Mouse (Mus musculus) brown adipose tissue, adult 24 weeks (tissue): ENCODE measurements around the gene Gdpd1. TPM values are rescaled to one million over a fixed set of nuclear protein-coding genes. Genes with fewer than 3 reads are reported as not detected.

ENCODE experiments used
- H3K27ac ChIP-seq: fragments of 200-500 bp; replicated peaks from 2 replicates; pipeline ENCODE4 v1.5.1; 2012; ENCODE audit warnings: low read depth, mild to moderate bottlenecking, low read length
- H3K4me1 ChIP-seq: fragments of 200-500 bp; 2 replicates; pipeline ENCODE4 v1.6.1; 2012; ENCODE audit warnings: low read length, mixed read lengths; ENCODE audit not compliant: control insufficient read depth, insufficient read depth, insufficient read length
- H3K4me3 ChIP-seq: fragments of 200-500 bp; 2 replicates; pipeline ENCODE4 v1.5.1; 2012; ENCODE audit warnings: low read depth, mild to moderate bottlenecking, low read length, moderate library complexity; ENCODE audit not compliant: insufficient read depth
- polyA plus RNA-seq: library from polyadenylated mRNA; stranded (reverse); fragments of >200 nt; gene quantifications from 2 replicates; pipeline ENCODE4 v1.2.4, GENCODE M21; 2012; ENCODE audit not compliant: missing spikeins, insufficient read depth, insufficient read length

Gene Gdpd1
- polyA plus RNA-seq, 1 experiment = 0.71 TPM

DNA sequence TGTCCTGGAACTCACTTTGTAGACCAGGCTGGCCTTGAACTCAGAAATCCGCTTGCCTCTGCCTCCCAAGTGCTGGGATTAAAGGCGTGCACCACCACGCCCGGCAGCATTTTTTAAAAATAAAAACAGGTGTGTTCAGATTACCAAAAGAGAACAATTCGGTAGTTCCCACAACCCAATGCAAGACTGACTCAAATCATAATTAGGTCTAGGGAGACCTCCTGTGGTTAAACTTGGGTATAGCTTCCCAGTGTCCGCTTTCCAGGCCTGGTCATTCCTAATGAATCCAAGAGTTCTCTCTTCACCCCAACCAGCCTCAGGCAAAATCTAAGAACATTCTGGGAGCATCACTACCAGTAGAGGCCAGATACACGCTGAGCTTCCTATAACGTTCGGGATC lies 63.4 kb downstream of the Gdpd1 start:
- Histone ChIP-seq H3K4me1 (peaks cover 4% of the 10 kb centered on the region; the same call in 1 of the 2 replicates), H3K4me3 (no peak overlapping the region), H3K27ac (no peak overlapping the region)

DNA sequence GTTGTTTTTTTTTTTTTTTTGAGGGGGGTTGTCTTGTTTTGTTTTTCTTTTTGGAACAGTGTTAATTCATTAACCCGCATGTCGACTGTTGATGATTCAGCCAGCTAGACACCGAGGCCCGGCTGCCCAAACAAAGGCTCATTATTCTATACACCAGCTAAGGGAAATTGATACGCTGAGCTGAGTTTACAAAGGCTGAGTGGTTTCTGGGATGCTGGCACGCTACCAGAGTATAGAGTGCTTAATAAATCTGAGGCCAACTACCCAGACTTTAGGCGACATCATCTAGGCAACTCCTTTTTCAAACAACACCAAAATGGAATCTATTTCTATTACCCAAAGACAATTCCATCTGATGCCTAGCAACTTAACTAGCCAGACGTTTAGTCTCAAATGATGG lies 66.5 kb downstream of the Gdpd1 start:
- Histone ChIP-seq H3K4me1 (peaks cover 2% of the 10 kb centered on the region; the same call in 1 of the 2 replicates), H3K27ac (0 out of 2 replicates have a peak overlapping the region, but pooled peaks have one; percentile 19), H3K4me3 (no peak overlapping the region)

DNA sequence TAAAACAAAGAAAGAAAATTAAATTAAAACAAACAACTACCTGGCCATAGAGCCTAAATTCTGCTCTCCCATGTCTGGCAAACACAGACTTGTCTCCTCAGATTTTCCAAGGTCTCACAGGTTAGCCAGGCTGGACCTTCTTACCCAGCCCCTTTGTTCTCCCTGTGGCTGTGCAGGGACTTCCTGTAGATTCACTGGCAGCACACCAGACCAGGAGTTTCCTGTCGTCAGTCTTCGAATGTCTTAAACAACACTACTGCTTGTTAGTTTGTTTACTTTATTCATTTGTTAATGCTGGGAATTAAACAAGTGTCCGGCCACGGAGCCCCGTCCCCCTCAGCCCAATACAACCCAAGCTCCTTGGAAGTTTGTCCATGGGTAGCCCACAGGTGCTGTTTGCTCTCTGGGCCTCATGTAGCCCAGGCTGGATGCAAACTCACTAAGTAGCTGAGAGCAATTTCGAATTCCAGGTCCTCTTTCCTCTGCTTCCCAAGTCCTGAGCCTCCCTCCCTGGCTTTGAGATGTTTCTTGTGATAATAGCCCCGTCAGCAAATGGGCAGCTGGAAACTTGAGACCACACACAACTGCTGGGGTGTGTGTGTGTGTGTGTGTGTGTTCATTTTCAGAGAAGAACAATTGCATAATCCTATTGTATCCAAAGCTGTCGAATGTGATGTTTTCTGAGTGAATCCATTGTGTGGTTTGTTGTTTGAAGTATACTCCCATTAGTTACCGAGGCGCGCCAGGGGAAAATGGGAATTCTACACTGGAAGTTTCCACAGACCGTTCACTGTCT lies 68.7 kb downstream of the Gdpd1 start:
- Histone ChIP-seq H3K27ac (peak overlapping the region; percentile 47; the same call in 1 of the 2 replicates), H3K4me3 (no peak overlapping the region), H3K4me1 (peaks cover 2% of the 10 kb centered on the region; the same call in 1 of the 2 replicates)

DNA sequence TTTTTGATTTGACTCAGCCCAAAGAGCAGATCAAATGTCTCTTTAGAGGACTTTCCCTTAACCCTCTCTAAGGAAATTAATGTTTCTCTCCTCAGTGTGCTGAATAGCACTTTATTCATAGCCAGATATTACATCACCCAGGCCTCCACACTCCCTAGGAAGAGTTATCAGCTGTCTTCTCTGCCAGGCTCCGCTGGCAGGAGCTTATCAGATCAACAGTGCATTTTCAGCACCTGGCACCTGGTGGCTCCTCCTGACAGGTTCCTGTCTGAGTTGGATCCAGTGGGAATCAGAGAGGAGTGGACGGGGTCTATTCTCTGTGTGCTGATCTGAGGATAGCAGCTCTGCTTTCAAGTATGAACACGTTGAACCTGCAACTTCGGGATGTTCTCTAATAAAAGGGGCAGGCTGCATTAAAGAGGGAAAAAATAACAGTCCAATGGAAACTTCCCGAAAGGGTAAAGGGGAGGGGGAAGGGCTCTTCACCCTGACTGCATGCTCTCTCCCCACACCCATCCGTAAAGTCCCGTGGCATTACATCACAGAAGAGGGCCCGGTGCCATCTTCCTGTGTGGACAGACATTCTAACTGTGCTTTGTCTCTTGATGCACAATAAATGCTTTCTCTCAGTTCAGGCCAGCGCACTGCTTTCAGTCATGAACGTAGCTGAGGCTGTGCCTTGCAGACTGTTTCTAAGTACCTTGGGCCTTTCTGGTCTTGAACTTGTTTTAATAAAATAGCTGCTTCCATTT lies 71.6 kb downstream of the Gdpd1 start:
- Histone ChIP-seq H3K4me1 (peaks cover 2% of the 10 kb centered on the region; the same call in 1 of the 2 replicates), H3K4me3 (no peak overlapping the region), H3K27ac (no peak overlapping the region)

DNA sequence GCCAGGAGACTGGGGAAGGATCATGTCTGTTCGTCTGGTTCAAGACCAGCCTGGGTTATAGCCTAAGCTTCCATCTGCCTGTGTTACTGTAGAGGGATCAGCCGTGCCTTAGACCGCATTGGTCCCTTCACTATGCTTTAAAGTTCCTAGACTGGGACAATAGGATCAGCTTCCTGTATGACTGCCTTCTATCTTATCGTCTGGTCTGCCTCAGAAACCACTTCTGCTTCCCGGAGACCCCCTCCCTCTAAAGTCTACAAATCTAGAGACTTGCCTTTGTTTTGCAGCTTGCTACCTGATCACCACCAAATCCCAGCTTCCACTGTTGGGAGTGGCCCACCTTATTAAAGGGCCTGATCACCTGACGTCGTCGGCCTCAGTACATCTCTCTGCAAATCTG lies 72.6 kb downstream of the Gdpd1 start:
- Histone ChIP-seq H3K4me3 (no peak overlapping the region), H3K27ac (no peak overlapping the region), H3K4me1 (peaks cover 2% of the 10 kb centered on the region; the same call in 1 of the 2 replicates)

DNA sequence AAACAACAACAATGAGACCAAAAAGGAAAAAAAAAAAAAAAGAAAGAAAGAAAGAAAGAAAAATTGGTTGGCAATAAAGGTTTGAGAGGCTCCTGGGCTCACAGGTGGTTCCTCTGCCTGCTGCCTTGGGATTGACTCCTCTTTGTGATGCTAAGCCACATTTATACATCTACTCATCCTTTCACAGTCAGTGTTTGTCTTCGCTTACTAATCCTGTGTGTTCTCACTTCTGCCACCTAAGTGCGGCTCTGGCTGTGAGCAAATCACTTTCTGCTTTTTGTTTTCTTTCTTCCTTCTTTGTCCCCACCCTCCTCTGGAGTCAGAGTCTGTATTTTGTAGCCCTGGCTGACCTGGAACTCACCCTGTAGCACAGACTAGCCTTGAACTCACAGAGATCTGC lies 77.6 kb downstream of the Gdpd1 start:
- Histone ChIP-seq H3K4me3 (no peak overlapping the region), H3K4me1 (peaks cover 8% of the 10 kb centered on the region; the same call in 1 of the 2 replicates), H3K27ac (0 out of 2 replicates have a peak overlapping the region, but pooled peaks have one; percentile 3)

DNA sequence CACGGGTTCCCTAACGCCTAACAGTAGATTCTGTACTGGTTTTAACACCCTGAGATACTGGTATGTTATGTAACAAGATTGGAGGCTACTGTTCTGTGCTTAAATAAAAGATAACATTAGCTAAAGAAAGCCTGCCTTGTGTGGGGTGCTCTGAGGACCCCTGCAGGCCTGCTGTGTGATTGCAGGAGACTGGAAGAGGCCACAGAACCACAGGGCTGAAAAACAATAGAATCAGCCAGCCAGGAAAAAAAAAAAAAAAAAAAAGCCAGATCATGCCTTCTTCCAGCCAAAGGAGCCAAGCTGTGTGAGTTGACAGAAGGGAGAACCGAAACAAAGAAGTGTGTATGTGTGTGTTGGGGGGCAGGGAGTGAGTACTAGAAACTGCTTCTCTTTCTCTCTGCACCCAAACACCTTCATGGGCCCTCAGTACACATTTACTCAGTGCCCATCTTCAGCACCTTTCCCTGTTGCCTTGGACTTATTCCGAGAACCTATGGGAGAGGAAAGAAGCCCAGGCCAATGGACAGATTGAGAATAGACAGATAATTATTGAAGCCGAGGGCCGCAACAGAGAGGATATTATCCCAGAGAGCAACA lies 78.1 kb downstream of the Gdpd1 start:
- Histone ChIP-seq H3K4me3 (no peak overlapping the region), H3K4me1 (peaks cover 10% of the 10 kb centered on the region; the same call in 1 of the 2 replicates), H3K27ac (no peak overlapping the region)

DNA sequence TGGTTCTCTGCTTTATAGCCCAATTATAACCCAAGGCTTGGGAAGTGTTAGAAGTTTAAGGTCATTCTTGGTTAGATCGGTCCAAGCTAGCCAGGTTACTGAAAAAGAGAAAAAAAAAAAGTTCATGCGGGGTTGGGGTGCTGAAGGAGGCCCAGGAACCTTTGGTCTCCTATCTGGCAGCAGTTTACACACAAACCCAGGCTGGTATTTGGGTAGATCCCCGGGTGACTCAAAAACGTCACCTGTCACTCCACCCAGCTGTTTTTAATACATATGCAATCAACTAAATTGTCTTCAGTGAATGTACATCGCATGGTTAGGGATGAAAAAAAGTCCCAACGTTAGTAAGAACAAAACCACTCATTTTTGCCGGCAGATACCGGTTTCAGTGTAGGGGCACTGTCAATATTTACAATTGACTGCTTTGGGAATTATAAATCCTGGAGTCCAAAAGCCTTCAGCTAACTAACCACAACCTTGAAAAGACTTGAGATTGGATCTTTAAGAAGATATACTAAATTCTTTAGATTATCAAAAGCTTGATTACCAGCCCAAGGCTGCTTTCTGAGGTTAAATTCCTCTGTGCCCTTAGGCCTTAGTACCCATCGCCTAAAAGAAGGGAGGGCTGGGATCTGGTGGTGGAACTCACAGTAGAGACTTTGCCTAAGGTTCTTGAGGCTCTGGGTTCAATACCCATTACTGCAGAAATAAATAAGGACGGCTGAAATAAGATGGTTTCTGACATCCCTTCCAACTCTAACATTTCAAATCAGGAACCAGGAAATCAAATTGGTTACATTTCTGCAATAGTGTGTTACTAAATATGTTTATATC lies 78.9 kb downstream of the Gdpd1 start:
- Histone ChIP-seq H3K4me3 (no peak overlapping the region), H3K4me1 (peaks cover 15% of the 10 kb centered on the region), H3K27ac (peak overlapping the region; percentile 36)

DNA sequence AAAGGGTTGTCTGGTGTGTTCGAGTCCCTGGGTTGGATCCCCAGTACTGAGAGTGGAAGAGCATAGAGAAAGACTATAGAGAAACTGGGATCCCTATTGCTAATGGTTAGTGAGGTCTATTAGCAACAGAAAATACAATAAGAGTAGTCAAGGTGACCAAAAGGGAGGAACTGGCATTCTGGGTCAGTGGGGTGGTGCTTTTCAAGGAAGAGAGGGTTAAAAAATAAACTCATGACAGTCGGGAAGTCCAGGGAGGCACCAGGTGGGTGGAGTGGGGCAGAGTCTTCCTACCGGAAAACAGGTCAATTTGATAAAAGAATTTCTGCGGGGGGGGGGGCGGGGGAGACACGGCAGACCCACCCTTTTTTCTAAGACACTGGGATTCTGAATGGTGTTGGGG lies 79.5 kb downstream of the Gdpd1 start:
- Histone ChIP-seq H3K4me1 (peaks cover 16% of the 10 kb centered on the region), H3K27ac (peak overlapping the region; percentile 69), H3K4me3 (peak overlapping the region; percentile 64)

DNA sequence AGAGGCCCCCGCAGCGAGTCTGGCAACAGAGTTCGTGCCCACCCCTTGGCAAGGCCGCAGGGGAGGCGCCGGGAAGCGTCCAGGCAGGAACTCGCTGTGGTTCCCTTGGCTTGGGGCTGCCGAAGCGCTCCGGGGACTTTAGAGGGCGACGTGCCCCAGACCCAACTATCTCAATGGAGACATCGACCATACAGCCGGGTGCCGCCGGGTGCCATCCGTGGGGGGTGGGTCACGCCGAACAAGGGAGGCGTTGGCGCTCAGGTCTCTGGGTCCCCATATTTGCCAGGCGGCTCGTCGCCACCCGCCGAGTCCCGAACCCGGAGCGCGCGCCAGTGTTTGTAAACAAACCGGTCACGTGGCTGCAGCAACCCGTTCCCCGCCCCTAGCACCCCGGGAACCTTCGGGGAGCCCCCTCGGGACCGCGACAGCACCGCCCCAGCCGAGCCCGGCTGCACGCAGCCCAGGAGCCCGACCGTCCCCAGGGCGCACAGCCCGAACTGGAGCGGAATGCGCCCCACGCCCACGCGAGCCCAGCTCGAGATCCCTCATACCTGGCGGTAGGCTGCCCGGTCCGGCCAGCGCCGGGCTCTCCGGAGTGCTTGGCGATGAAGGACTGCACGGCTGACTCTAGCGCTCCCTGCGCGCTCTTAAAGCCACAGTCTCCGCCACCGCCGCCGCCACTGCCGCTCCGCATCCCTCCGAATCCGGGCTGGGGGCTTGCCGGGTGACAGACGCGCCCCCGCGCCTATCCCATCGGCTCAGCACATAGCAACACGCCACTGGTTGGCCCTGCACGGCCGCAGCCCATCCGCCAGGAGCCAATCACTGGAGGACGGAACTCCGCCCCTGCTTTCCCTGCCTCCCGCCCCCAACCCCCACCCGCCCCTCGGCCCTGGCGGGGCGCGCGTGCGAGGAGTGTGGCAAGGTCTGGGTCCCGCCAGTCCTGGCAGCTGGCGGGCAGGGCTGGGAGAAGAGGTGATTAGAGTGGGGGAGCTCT lies 80.5 kb downstream of the Gdpd1 start, which contains the start of gene Ypel2:
Gene Ypel2 (minus strand): TSS at position 667 of the 997 bp plus-strand sequence.
- peak within 1 kb of the TSS; percentile 92 for H3K4me3 ChIP-seq
- H3K4me1 ChIP-seq = peaks cover 19% of the 10 kb centered on the region
- peak within 1 kb of the TSS; percentile 78 for H3K27ac ChIP-seq

DNA sequence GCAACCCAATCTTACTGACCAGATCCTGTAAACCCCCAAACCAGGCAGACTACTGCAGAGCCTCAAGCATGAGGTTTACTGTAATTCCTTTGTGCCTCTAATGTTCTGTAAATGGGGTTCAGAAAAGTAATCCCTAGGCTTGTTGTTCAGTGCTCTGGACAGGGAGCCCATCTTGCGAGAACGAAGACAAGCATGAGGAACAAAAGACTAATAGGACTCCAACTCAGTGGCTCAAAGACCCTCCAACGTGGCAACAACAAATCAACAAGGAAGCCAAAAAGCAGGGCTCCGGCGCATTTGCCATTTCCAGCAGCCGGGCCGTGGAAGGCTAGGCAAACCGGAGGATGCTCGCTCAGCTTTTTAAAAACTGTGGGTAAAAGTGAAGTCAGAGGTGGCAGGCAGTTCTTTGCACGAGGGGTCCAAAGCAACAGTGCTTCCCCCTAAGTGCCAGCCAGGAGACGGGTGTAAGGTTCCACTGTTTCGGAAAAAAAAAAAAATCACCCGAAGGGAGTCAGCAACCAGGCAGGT lies 81.3 kb downstream of the Gdpd1 start:
- peak overlapping the region; percentile 92 for H3K4me3 ChIP-seq
- H3K4me1 ChIP-seq = peaks cover 22% of the 10 kb centered on the region

DNA sequence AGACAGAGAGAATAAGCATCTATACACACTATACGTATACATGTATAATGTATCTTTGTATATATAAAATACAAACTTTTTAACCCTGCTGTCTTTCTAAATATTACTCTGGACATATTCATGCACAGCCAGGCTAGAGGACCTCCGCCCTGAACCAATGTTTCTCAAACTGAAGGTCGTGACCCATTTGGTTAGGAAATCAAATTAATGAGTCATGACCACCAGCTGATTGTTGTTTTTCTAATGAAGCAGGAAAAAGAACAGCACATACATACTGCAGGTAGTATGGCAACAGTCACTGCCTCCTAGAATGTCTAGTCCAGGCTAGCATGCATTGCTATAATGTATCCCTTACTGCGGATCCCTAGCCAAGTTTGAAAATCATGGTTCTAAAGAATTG lies 82.6 kb downstream of the Gdpd1 start:
- peaks cover 24% of the 10 kb centered on the region for H3K4me1 ChIP-seq
- no peak overlapping the region for H3K27ac ChIP-seq
- H3K4me3 ChIP-seq = peak overlapping the region; percentile 92; the same call in 1 of the 2 replicates

More for the DNA sequence above, 81.3 kb downstream of the Gdpd1 start:
- H3K27ac ChIP-seq = peak overlapping the region; percentile 78

DNA sequence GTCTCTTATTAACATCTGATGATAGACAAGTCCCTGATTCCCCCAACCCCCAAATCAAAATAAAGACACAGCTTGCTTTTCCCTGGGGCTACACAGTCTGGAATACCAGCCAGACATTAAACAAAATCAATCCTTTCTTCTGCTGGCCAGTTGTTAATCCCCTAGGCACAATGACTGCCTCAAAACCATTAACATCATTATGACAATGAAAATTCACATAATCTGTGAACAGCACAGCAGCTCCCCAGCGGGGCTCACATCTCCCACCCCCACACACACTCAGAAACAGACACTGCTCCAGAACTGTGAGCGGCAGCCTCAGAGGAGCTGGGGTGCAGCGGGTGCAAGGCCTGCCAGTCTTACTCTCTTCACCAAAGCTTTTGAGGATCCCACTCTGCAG lies 83.6 kb downstream of the Gdpd1 start:
- H3K27ac ChIP-seq = no peak overlapping the region
- H3K4me1 ChIP-seq = peaks cover 29% of the 10 kb centered on the region
- no peak overlapping the region for H3K4me3 ChIP-seq
